Mouse (Mus musculus): ENCODE measurements around the gene Ccr8. TPM values are rescaled to one million over a fixed set of nuclear protein-coding genes. Genes with fewer than 3 reads are reported as not detected.

Gene Ccr8
- not detected in 2 replicates for polyA plus RNA-seq (2015; fragmentation: Nextera tagmentation; extraction: Ambion mirVana)

DNA sequence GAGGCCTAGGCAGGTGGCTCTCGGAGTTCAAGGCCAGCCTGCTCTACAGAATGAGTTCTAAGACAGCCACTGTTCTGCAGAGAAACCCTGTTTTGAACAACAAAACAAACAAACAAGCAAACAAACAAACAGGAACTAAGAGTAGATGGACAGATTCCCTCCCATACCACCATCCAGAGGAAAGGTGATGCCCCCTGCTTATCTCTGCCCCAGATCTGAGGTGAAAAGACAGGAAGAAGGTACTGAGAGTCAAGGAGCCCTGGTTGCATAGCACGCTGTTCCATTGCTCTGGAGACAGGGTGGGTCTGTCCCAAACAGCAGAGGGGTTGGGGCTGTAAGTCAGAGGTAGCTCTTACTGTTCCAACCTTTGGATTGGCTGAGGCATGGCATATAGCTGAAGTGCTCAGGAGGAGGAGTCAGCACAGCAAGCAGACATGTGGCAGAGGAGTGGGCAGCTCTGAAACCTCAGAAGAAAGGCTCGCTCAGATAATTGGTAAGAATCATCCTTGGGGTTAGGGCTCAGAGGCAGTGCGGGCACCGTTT lies at the start of gene Ccr8:
Gene Ccr8, plus strand, starts transcription at position 419 of the 543 bp plus-strand sequence.
- H3K4me2 ChIP-seq (ENCODE audit: low read length) = no peak within 1 kb of the TSS
- TF ChIP-seq CTCF (IDR thresholded peaks at IDR 0.05; ENCODE audit: low read depth) = no peak
- no peak within 1 kb of the TSS for H3K9ac ChIP-seq (ENCODE audit: low read depth, low read length)
- DNase-seq (ENCODE audit: low spot score) (no peak), ATAC-seq (replicated peaks; ENCODE audit: low FRiP score, low read depth) (no peak)
- no peak within 1 kb of the TSS for H3K4me3 ChIP-seq (replicated peaks; ENCODE audit: low read depth, low read length)
- no peaks in the 10 kb centered on the region for H3K27me3 ChIP-seq (ENCODE audit: insufficient read depth, low read length)
- H3K4me1 ChIP-seq (replicated peaks; ENCODE audit: insufficient read depth, low read length) = no peaks in the 10 kb centered on the region
- WGBS = 75% methylated on average over 5 of the region's 5 CpGs
- H3K9me3 ChIP-seq (replicated peaks; ENCODE audit: low read length) = no peaks in the 10 kb centered on the region
- no peak within 1 kb of the TSS for H3K27ac ChIP-seq
- no peaks in the 10 kb centered on the region for H3K36me3 ChIP-seq (ENCODE audit: insufficient read depth, low read length)

DNA sequence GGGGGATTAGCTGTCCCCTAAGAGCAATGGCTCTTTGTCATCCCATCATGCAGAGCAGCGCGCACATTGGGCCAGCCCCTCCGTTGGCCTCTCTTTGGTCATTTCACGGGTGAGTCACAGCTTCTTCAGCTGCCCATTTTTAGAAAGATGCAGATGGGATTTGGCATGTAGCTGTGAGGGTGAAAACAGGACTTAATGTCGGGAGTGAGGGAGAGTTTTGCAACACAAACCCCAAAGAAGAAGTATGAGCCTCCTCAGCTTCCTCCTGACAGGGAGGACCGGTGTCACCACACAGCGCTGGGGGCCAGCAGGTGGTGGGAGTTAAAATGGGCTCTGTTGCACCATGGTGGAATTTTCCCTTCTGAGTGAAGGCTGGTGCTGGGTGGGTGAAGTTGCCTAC lies 48.8 kb upstream of the Ccr8 start:
- H3K4me1 ChIP-seq (replicated peaks; ENCODE audit: insufficient read depth, low read length) = no peaks in the 10 kb centered on the region
- H3K27me3 ChIP-seq (ENCODE audit: insufficient read depth, low read length) = no peaks in the 10 kb centered on the region
- no peak for TF ChIP-seq CTCF (IDR thresholded peaks at IDR 0.05; ENCODE audit: low read depth)
- H3K4me2 ChIP-seq (ENCODE audit: low read length) = no peak overlapping the region
- no peaks in the 10 kb centered on the region for H3K36me3 ChIP-seq (ENCODE audit: insufficient read depth, low read length)
- no peak for DNase-seq (ENCODE audit: low spot score)
- WGBS = 82% methylated on average over 7 of the region's 7 CpGs
- ATAC-seq (replicated peaks; ENCODE audit: low FRiP score, low read depth) = no peak
- H3K27ac ChIP-seq = no peak overlapping the region
- no peak overlapping the region for H3K4me3 ChIP-seq (replicated peaks; ENCODE audit: low read depth, low read length)
- no peaks in the 10 kb centered on the region for H3K9me3 ChIP-seq (replicated peaks; ENCODE audit: low read length)
- H3K9ac ChIP-seq (ENCODE audit: low read depth, low read length) = no peak overlapping the region

DNA sequence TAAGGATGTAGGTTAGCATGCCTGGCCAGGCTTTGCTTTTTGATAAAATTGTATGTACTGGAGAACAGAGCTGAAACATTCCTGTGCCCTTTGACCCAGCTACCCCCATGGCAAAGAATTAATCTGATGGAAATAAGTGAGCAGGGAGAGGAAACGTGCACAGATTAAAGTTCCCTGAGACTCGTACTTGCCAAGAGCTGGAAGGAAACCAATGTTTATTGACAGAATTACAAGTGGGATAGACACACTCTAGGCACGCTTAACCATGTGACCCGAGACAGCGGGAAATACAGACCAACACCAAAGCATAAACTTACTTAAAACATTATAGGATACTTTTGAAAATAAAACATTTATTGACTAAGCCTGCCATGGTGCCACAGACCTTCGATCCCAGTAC lies 43.4 kb upstream of the Ccr8 start:
- Histone ChIP-seq H3K9me3 (replicated peaks; ENCODE audit: low read length) (no peaks in the 10 kb centered on the region), H3K4me1 (replicated peaks; ENCODE audit: insufficient read depth, low read length) (no peaks in the 10 kb centered on the region), H3K36me3 (ENCODE audit: insufficient read depth, low read length) (no peaks in the 10 kb centered on the region), H3K9ac (ENCODE audit: low read depth, low read length) (no peak overlapping the region), H3K4me2 (ENCODE audit: low read length) (no peak overlapping the region), H3K27ac (no peak overlapping the region), H3K27me3 (ENCODE audit: insufficient read depth, low read length) (no peaks in the 10 kb centered on the region), H3K4me3 (replicated peaks; ENCODE audit: low read depth, low read length) (no peak overlapping the region)
- DNase-seq (ENCODE audit: low spot score) (no peak), ATAC-seq (replicated peaks; ENCODE audit: low FRiP score, low read depth) (no peak)
- TF ChIP-seq CTCF (IDR thresholded peaks at IDR 0.05; ENCODE audit: low read depth) = no peak
- WGBS = 74% methylated on average over 6 of the region's 6 CpGs

DNA sequence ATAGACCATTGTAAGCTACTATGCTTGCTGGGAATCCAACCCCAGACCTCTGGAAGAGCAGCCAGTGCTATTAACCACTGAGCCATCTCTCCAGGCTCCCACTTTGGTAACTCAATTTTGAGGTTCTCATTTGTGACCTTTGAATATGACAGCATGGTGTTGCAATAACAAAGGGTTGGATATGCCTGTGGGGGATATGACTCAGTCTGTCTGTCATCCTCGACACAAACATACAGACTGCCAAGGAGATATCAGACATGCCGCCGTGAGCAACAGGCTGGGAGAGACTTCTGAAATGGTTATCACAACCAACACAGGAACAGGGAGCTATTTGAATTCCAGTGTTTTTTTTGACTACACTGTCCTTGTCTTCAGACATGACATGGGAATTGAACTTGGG lies 42.5 kb upstream of the Ccr8 start:
- DNase-seq (ENCODE audit: low spot score) = no peak
- Histone ChIP-seq H3K4me3 (replicated peaks; ENCODE audit: low read depth, low read length) (no peak overlapping the region), H3K4me2 (ENCODE audit: low read length) (no peak overlapping the region), H3K9ac (ENCODE audit: low read depth, low read length) (no peak overlapping the region), H3K27ac (no peak overlapping the region), H3K36me3 (ENCODE audit: insufficient read depth, low read length) (no peaks in the 10 kb centered on the region), H3K9me3 (replicated peaks; ENCODE audit: low read length) (no peaks in the 10 kb centered on the region), H3K27me3 (ENCODE audit: insufficient read depth, low read length) (no peaks in the 10 kb centered on the region), H3K4me1 (replicated peaks; ENCODE audit: insufficient read depth, low read length) (no peaks in the 10 kb centered on the region)
- ATAC-seq (replicated peaks; ENCODE audit: low FRiP score, low read depth) = no peak
- TF ChIP-seq CTCF (IDR thresholded peaks at IDR 0.05; ENCODE audit: low read depth) = no peak
- WGBS = 82% methylated on average over 3 of the region's 3 CpGs

DNA sequence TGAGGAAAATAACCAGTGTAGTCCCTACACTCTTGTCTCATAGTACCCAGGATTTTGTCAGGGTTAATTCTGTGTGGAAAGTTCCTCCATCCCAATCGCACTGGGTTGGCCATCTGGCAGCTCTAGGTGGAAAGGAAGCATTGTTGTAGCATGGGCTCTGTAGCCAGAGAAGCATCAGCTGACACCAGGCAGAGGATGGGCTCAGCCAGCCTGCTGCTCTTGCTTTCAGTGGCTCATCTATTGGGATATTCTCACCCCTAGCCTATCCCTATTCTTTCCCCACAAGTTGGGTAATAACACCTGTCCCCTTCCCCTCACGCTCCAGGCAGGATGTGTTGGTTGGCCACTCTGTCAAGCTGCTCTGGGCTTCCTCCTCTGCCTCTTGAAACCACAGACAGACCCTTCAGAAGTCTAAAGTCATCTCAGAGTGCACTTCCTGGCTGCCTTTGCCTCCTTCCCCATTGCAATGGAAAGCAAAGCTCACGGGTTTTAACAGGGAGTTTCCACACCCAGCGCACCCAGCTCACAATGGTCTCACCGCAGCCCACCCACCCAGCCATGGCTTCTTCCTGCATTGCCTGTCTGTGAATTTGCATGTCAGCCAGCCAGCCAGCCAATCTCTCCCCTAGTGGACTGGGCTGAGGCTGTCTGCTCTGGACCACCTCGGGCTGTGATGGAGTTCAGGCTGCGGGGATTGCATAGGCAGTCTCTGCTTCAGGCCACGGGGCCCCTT lies 37.2 kb upstream of the Ccr8 start:
- H3K4me1 ChIP-seq (replicated peaks; ENCODE audit: insufficient read depth, low read length) = no peaks in the 10 kb centered on the region
- no peak overlapping the region for H3K27ac ChIP-seq
- H3K9ac ChIP-seq (ENCODE audit: low read depth, low read length) = no peak overlapping the region
- H3K4me2 ChIP-seq (ENCODE audit: low read length) = no peak overlapping the region
- no peak overlapping the region for H3K4me3 ChIP-seq (replicated peaks; ENCODE audit: low read depth, low read length)
- H3K36me3 ChIP-seq (ENCODE audit: insufficient read depth, low read length) = no peaks in the 10 kb centered on the region
- 44% methylated on average over 8 of the region's 8 CpGs for WGBS
- ATAC-seq (replicated peaks; ENCODE audit: low FRiP score, low read depth) (no peak), DNase-seq (ENCODE audit: low spot score) (no peak)
- no peak for TF ChIP-seq CTCF (IDR thresholded peaks at IDR 0.05; ENCODE audit: low read depth)
- no peaks in the 10 kb centered on the region for H3K27me3 ChIP-seq (ENCODE audit: insufficient read depth, low read length)
- no peaks in the 10 kb centered on the region for H3K9me3 ChIP-seq (replicated peaks; ENCODE audit: low read length)

DNA sequence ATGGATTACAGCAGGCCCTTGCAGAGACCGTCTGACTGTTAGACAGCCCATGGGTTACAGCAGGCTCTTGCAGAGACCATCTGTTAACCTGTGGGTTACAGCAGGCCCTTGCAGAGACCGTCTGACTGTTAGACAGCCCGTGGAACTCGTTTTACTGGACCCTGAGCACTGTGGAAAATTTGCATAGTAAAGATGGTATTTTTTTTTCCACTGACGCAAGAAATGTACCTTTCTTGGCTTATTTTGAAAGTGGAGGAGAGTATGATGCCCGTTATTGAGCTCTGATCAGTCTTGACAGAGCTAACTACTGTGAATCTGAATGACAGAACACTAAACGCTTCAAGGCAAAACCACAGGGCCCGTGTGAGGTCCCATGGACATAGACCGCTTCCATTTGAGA lies 35.7 kb upstream of the Ccr8 start:
- DNase-seq (ENCODE audit: low spot score) (no peak), ATAC-seq (replicated peaks; ENCODE audit: low FRiP score, low read depth) (no peak)
- no peaks in the 10 kb centered on the region for H3K27me3 ChIP-seq (ENCODE audit: insufficient read depth, low read length)
- WGBS = 73% methylated on average over 9 of the region's 9 CpGs
- no peak overlapping the region for H3K9ac ChIP-seq (ENCODE audit: low read depth, low read length)
- H3K4me2 ChIP-seq (ENCODE audit: low read length) = no peak overlapping the region
- no peak overlapping the region for H3K27ac ChIP-seq
- no peaks in the 10 kb centered on the region for H3K9me3 ChIP-seq (replicated peaks; ENCODE audit: low read length)
- no peak for TF ChIP-seq CTCF (IDR thresholded peaks at IDR 0.05; ENCODE audit: low read depth)
- H3K4me1 ChIP-seq (replicated peaks; ENCODE audit: insufficient read depth, low read length) = no peaks in the 10 kb centered on the region
- H3K4me3 ChIP-seq (replicated peaks; ENCODE audit: low read depth, low read length) = no peak overlapping the region
- H3K36me3 ChIP-seq (ENCODE audit: insufficient read depth, low read length) = no peaks in the 10 kb centered on the region

All from kidney, postnatal 0 days (tissue).